Mouse (Mus musculus): ENCODE measurements around the gene Eef2k.

GRCm38 (mm10) chr7:120880770-120881169 is 38.1 kb downstream of the Eef2k start:
- TF ChIP-seq EP300 (IDR thresholded peaks at IDR 0.05; ENCODE audit: low read depth) (no peak), CTCF (IDR thresholded peaks at IDR 0.05; ENCODE audit: low read depth) (no peak)
